19 mouse cellular contexts compared by ENCODE assay signal in the genomic region with DNA sequence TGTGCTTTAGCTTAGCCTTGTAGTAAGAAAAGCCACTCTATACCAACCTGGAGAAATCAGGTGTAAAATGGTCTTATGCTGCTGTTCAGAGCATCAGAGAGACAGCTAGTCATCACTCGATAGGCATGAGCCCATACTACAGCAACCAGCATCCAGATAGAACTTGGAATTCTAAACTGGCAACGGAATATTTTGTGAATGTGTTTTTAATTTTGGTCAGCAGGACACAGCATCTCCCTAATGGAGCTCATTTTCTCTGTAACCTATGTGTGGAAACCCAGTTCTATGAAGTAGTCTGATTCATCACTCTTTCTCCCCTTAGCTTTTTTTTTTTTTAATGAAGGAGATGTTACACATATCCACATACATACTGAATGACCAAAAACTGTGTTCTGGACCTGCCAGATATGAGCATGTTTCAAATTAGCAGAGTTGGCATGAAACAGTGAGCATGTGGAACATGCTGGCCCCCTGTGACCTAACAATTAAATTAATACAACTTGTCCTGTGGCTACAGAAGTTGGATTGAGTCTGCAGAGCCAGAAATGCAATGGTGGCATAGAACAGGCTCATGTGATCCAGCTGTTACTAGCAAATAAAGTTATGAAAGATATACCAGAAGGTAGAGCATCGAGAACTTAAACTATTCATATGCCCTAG.
"Had no signal": no experiment of that assay in that cellular context is flagged by ENCODE, and none has a peak within 500 bp of the region (broad histone marks: within the 10 kb centered on the region; RNA-seq: fewer than 3 reads in every experiment).

No protein-coding gene starts in this region.

- H3K4me1 ChIP-seq: kidney, embryonic 15.5 days; limb, embryonic 10.5 days; limb, embryonic 13.5 days; liver, embryonic 12.5 days; liver, embryonic 15.5 days; lung, embryonic 15.5 days had no signal

- H3K27ac ChIP-seq: kidney, embryonic 15.5 days; limb, embryonic 10.5 days; limb, embryonic 13.5 days; liver, embryonic 12.5 days; liver, embryonic 15.5 days; lung, embryonic 15.5 days; stomach, postnatal 0 days had no signal

- ATAC-seq: liver, embryonic 12.5 days had no signal

- H3K4me3 ChIP-seq: kidney, embryonic 15.5 days; limb, embryonic 10.5 days; limb, embryonic 13.5 days; liver, embryonic 12.5 days; liver, embryonic 15.5 days; lung, embryonic 15.5 days had no signal

- H3K36me3 ChIP-seq: kidney, embryonic 15.5 days; limb, embryonic 10.5 days; limb, embryonic 13.5 days; liver, embryonic 12.5 days; liver, embryonic 15.5 days; lung, embryonic 15.5 days had no signal

- H3K4me2 ChIP-seq: kidney, embryonic 15.5 days; limb, embryonic 13.5 days; liver, embryonic 12.5 days; liver, embryonic 15.5 days; lung, embryonic 15.5 days; midbrain, embryonic 11.5 days had no signal

- H3K9ac ChIP-seq: kidney, embryonic 15.5 days; limb, embryonic 13.5 days; liver, embryonic 12.5 days; liver, embryonic 15.5 days; lung, embryonic 15.5 days had no signal

- H3K9me3 ChIP-seq: kidney, embryonic 15.5 days; limb, embryonic 10.5 days; limb, embryonic 13.5 days; liver, embryonic 12.5 days; liver, embryonic 15.5 days; lung, embryonic 15.5 days had no signal

- DNase-seq: kidney, postnatal 10 days; kidney, postnatal 36 days; layer of hippocampus, postnatal 36 days; liver; lung, adult 18-20 months; lung, postnatal 10 days; lung, postnatal 36 days; midbrain, embryonic 14.5 days; thymus, adult 2 months; thymus, postnatal 14 days; thymus, postnatal 4 days had no signal

- H3K27me3 ChIP-seq: kidney, embryonic 15.5 days; limb, embryonic 13.5 days; liver, embryonic 12.5 days; liver, embryonic 15.5 days; lung, embryonic 15.5 days had no signal
